Comparison of ENCODE assay signal across 11 mouse cellular contexts in the genomic region with DNA sequence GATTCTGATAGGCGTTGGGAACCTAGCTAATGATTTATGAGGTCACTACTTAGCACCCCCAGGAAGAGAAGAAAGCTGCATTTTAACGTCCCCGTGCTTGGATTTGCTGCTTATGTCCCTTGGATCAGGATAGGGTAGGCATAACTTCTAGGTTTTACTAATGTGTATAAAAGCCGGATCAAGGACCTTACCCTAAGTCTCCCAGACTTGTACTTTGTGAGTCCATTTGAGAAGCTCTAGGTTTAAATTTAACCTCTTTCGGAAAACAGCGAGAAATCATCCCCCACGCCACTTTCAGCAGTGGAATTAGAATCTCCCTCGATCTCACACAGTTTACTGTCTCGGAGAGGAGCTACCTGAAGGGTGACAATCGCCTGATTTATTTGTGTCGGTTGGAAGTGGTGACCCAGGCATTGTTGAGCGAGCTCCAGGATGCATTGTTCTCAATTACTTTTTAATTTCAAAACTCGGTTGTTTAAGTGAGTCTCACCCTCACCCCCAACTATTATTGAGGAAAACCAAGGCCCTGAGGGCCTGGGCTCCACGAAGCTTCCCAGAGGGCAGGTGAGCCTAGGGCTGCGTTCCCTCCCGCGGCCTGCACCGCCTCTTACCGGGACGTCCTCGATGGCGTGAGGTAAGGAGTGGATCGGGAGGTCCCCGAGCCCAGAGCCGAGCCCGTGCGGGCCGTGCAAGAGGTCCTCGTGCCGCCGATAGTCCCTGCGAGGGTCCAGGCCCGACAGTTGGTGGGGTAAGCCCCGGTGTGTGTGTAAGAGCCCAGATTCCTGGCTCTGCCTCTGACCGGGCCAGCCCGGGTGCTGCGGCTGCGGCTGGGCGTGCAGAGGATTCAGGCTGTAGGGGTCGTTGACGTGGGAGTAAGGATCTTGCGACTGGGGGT. TPM values are rescaled to one million over a fixed set of nuclear protein-coding genes. Genes with fewer than 3 reads are reported as not detected.
DNase-seq lines count a peak whose midpoint lies in the region; ATAC-seq lines count a peak whose summit lies in the region.
"Had no signal": no experiment of that assay in that cellular context is flagged by ENCODE, and none has a peak within 500 bp of the region (broad histone marks: within the 10 kb centered on the region; RNA-seq: fewer than 3 reads in every experiment).

No protein-coding gene starts in this region.

- peak overlapping the region; percentile 7; the same call in 1 of the 2 replicates for H3K9ac ChIP-seq in heart, embryonic 13.5 days
- H3K9ac ChIP-seq in hindbrain, embryonic 13.5 days: peak overlapping the region; percentile 90
- peak overlapping the region; percentile 21 for H3K9ac ChIP-seq in midbrain, embryonic 16.5 days (ENCODE audit: low read depth, low read length)
- H3K9ac ChIP-seq: liver, embryonic 13.5 days had no signal

- peak overlapping the region; percentile 24 for H3K4me3 ChIP-seq in heart, embryonic 13.5 days
- peak overlapping the region; percentile 54 for H3K4me3 ChIP-seq in hindbrain, embryonic 13.5 days
- H3K4me3 ChIP-seq in midbrain, embryonic 16.5 days (ENCODE audit: low read depth, low read length): peak overlapping the region; percentile 35
- H3K4me3 ChIP-seq: liver, embryonic 13.5 days had no signal

- WGBS in heart, embryonic 13.5 days: under 1% methylated on average over 42 of the region's 42 CpGs
- under 1% methylated on average over 42 of the region's 42 CpGs for WGBS in hindbrain, embryonic 13.5 days
- 1% methylated on average over 42 of the region's 42 CpGs for WGBS in midbrain, embryonic 16.5 days

- H3K9me3 ChIP-seq in heart, embryonic 13.5 days: no peaks in the 10 kb centered on the region
- no peaks in the 10 kb centered on the region for H3K9me3 ChIP-seq in hindbrain, embryonic 13.5 days
- H3K9me3 ChIP-seq in midbrain, embryonic 16.5 days (replicated peaks; ENCODE audit: control insufficient read depth, low read length, poor library complexity, severe bottlenecking): no peaks in the 10 kb centered on the region
- H3K9me3 ChIP-seq: liver, embryonic 13.5 days had no signal

- peaks cover 15% of the 10 kb centered on the region; the same call in 1 of the 2 replicates for H3K4me1 ChIP-seq in heart, embryonic 13.5 days
- peaks cover 26% of the 10 kb centered on the region for H3K4me1 ChIP-seq in hindbrain, embryonic 13.5 days (replicated peaks)
- no peaks in the 10 kb centered on the region; the same call in 1 of the 2 replicates for H3K4me1 ChIP-seq in midbrain, embryonic 16.5 days (ENCODE audit: control insufficient read depth, insufficient read depth, low read length)

- ATAC-seq in heart, embryonic 13.5 days (ENCODE audit: extremely low read depth, insufficient number of reproducible peaks, low FRiP score, low TSS enrichment): no peak
- ATAC-seq in hindbrain, embryonic 13.5 days (ENCODE audit: low FRiP score): no peak; the same call in 1 of the 2 replicates
- no peak for ATAC-seq in midbrain, embryonic 16.5 days
- ATAC-seq in activated CD4-positive, CD25-positive, alpha-beta regulatory T cell, adult 4 months: no peak

- no peak for DNase-seq in heart, postnatal 4 days
- DNase-seq in R1 (ENCODE audit: low read depth, low spot score): peak; percentile 47
- DNase-seq in layer of hippocampus, postnatal 36 days: no peak
- DNase-seq in thymus, postnatal 0 days (ENCODE audit: low spot score): no peak
- DNase-seq: liver, embryonic 13.5 days; thymus, postnatal 36 days had no signal

- H3K36me3 ChIP-seq in heart, embryonic 13.5 days: no peaks in the 10 kb centered on the region
- no peaks in the 10 kb centered on the region for H3K36me3 ChIP-seq in hindbrain, embryonic 13.5 days
- H3K36me3 ChIP-seq in midbrain, embryonic 16.5 days (ENCODE audit: control insufficient read depth, insufficient read depth, low read length): no peaks in the 10 kb centered on the region
- H3K36me3 ChIP-seq: liver, embryonic 13.5 days had no signal

- H3K27ac ChIP-seq in heart, embryonic 13.5 days (replicated peaks): no peak overlapping the region
- peak overlapping the region; percentile 97 for H3K27ac ChIP-seq in hindbrain, embryonic 13.5 days
- H3K27ac ChIP-seq in midbrain, embryonic 16.5 days (ENCODE audit: low read length): peak overlapping the region; percentile 67
- H3K27ac ChIP-seq: liver, embryonic 13.5 days had no signal

- peaks cover 94% of the 10 kb centered on the region for H3K27me3 ChIP-seq in heart, embryonic 13.5 days (replicated peaks)
- peaks cover 71% of the 10 kb centered on the region for H3K27me3 ChIP-seq in hindbrain, embryonic 13.5 days
- H3K27me3 ChIP-seq in midbrain, embryonic 16.5 days (ENCODE audit: control insufficient read depth, insufficient read depth, low read depth, low read length): peaks cover 36% of the 10 kb centered on the region

- peak overlapping the region; percentile 33 for H3K4me2 ChIP-seq in heart, embryonic 13.5 days
- peak overlapping the region; percentile 59 for H3K4me2 ChIP-seq in hindbrain, embryonic 13.5 days
- peak overlapping the region; percentile 29 for H3K4me2 ChIP-seq in midbrain, embryonic 16.5 days (ENCODE audit: low read length)
- H3K4me2 ChIP-seq: liver, embryonic 13.5 days had no signal

RNA-seq across cellular contexts. Expression of a gene that starts 10.2 kb away (rescaled TPM):
- polyA plus RNA-seq in heart, embryonic 13.5 days (2015; fragmentation: Nextera tagmentation; extraction: Ambion mirVana): 0.09 and 0.16 TPM in 2 replicates
- under 1 TPM in 1 of 2 experiments, not detected in 1; 0.27 TPM for total RNA-seq in heart, postnatal 4 days (2021)
- polyA plus RNA-seq in hindbrain, embryonic 13.5 days (2015; fragmentation: Nextera tagmentation; extraction: Ambion mirVana): 14.2 and 22.9 TPM in 2 replicates
- 2.3 and 2.8 TPM in 2 replicates for polyA plus RNA-seq in midbrain, embryonic 16.5 days (2015; fragmentation: Nextera tagmentation; extraction: Ambion mirVana)
- polyA plus RNA-seq in activated CD4-positive, CD25-positive, alpha-beta regulatory T cell, adult 4 months (2017; shearing (Covaris generic)): not detected
- under 1 TPM; 0.40 to 0.42 TPM for total RNA-seq in layer of hippocampus, postnatal 36 days (2021)
- 0.08 and 0.09 TPM in 2 replicates for polyA plus RNA-seq in thymus, postnatal 0 days (2015; fragmentation: Nextera tagmentation; extraction: Ambion mirVana)
- total RNA-seq: neutrophil, adult 5-6 weeks had no signal
- polyA plus RNA-seq: liver, embryonic 13.5 days had no signal

Comparison
In these comparisons a context has a peak if more than half of its experiments do, and no peak if none do; other contexts are left out.
1. H3K9ac ChIP-seq: peak in every context shown above with its lines; median percentile 90 in hindbrain, embryonic 13.5 days; 21 in midbrain, embryonic 16.5 days; 7 in heart, embryonic 13.5 days.